Mouse (Mus musculus) midbrain, embryonic 16.5 days (tissue): ENCODE measurements around the gene Cct8. TPM values are rescaled to one million over a fixed set of nuclear protein-coding genes. Genes with fewer than 3 reads are reported as not detected.

Source experiments
- ATAC-seq: fragments of 200-750 bp; cut with Nextera tagmentation; 2 replicates; pipeline ENCODE4 v1.8.0; 2017; ENCODE audit warnings: moderate TSS enrichment
- H3K27ac ChIP-seq: fragments of 300-500 bp; sonication (generic); 2 replicates; pipeline ENCODE4 v1.5.1; 2014; ENCODE audit warnings: mild to moderate bottlenecking, low read length, mixed read lengths
- H3K27me3 ChIP-seq: fragments of 300-500 bp; sonication (generic); 2 replicates; pipeline ENCODE4 v1.6.1; 2014; ENCODE audit warnings: low read depth, low read length, mixed read lengths; ENCODE audit not compliant: control insufficient read depth, insufficient read depth
- H3K36me3 ChIP-seq: fragments of 300-500 bp; sonication (generic); 2 replicates; pipeline ENCODE4 v1.6.1; 2014; ENCODE audit warnings: mild to moderate bottlenecking, low read length, moderate library complexity, mixed read lengths; ENCODE audit not compliant: control insufficient read depth, insufficient read depth
- H3K4me1 ChIP-seq: fragments of 300-500 bp; sonication (generic); 2 replicates; pipeline ENCODE4 v1.6.1; 2014; ENCODE audit warnings: mild to moderate bottlenecking, low read length, mixed read lengths; ENCODE audit not compliant: control insufficient read depth, insufficient read depth
- H3K4me2 ChIP-seq: fragments of 300-500 bp; sonication (generic); 2 replicates; pipeline ENCODE4 v1.6.1; 2014; ENCODE audit warnings: mild to moderate bottlenecking, low read length, mixed read lengths
- H3K4me3 ChIP-seq: fragments of 300-500 bp; sonication (generic); 2 replicates; pipeline ENCODE4 v1.5.1; 2014; ENCODE audit warnings: low read depth, mild to moderate bottlenecking, low read length, moderate library complexity, mixed read lengths
- H3K9ac ChIP-seq: fragments of 300-500 bp; sonication (generic); 2 replicates; pipeline ENCODE4 v1.6.1; 2014; ENCODE audit warnings: low read depth, low read length, mixed read lengths
- H3K9me3 ChIP-seq: fragments of 300-500 bp; sonication (generic); replicated peaks from 2 replicates; pipeline ENCODE4 v1.6.1; 2014; ENCODE audit warnings: mild to moderate bottlenecking, low read length, mixed read lengths; ENCODE audit not compliant: control insufficient read depth, poor library complexity, severe bottlenecking
- WGBS: fragments of 180-500 bp; shearing (Covaris S2); extraction: QIAGEN DNeasy Blood & Tissue Kit; methylation state at CpG from one replicate; pipeline ENCODE4 v1.1.7; 2014; 5-methylcytosine and 5-hydroxymethylcytosine counted together
- polyA plus RNA-seq: library from polyadenylated mRNA; unstranded; fragments of >200 nt; fragmentation: Nextera tagmentation; extraction: Ambion mirVana; gene quantifications from 2 replicates; pipeline ENCODE4 v1.2.1, GENCODE M21; 2015

Cct8 gene
- polyA plus RNA-seq = 401 and 428 TPM in 2 replicates

DNA sequence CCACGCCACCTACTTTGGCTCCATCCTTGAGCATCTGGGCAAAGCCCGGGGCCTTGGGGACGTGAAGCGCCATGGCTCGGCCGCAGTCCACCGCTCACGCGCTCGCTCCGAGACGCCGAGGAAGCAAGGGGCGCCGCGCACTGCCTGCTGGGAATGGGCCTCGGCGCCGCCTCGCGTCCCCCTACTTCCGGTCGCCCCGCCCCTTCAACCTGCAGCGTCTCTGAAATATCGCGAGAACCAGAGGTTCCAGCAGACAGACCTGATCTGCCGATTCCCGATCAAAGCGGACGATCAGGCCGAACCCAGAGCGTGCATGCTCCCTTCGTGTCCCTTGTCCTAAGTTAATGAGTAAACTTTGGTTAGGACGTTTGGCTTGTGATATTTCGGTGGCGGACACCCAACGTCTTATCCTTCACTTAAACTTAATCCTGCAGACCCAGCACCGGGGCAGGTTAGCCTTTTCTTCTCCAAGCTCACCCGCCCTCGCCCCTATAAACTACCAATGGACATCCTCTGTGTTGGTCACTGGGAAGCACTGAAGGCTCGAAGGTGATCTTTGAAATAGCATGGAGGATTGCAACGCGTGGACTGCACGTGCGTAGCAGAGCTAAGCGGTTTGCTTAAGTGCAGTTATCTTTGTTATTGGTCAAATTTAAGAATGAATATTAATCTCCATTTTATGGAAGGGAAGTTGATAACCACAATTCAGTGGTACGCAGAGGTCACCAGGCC, at the start of gene Cct8:
Gene Cct8 (minus strand): TSS at position 158 of the 732 bp plus-strand sequence.
- WGBS = 2% methylated on average over 48 of the region's 48 CpGs
- Histone ChIP-seq H3K9ac (peak within 1 kb of the TSS; percentile 98), H3K4me1 (peaks cover 15% of the 10 kb centered on the region), H3K9me3 (no peaks in the 10 kb centered on the region), H3K27me3 (no peaks in the 10 kb centered on the region), H3K36me3 (peaks cover 14% of the 10 kb centered on the region), H3K27ac (peak within 1 kb of the TSS; percentile 90), H3K4me3 (peak within 1 kb of the TSS; percentile 98), H3K4me2 (peak within 1 kb of the TSS; percentile 89)
- peak; percentile 95 for ATAC-seq

DNA sequence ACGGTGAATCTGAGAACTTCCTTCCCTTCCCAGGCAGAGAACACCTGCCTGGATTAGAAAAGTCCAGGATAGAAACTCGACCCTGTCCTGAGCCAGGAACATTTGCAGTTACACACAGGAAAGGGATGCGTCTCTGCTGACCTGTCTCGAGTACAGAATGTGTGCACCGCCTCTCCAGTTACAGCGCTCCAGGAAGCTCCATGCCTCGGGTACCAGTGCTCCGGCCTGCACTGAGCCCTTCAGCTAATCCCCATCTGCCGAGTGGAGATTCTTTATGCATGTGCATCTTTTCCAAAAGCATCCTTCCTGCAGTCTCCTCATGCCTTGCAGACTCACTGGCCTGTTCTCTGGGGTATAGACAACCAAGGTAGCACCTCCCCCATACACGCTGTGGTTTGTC, 33.1 kb upstream of the Cct8 start:
- 74% methylated on average over 10 of the region's 10 CpGs for WGBS
- H3K4me3 ChIP-seq = no peak overlapping the region
- H3K4me1 ChIP-seq = no peaks in the 10 kb centered on the region
- H3K9ac ChIP-seq = no peak overlapping the region
- no peaks in the 10 kb centered on the region for H3K36me3 ChIP-seq
- no peak overlapping the region for H3K4me2 ChIP-seq
- no peak for ATAC-seq
- no peaks in the 10 kb centered on the region for H3K9me3 ChIP-seq
- no peaks in the 10 kb centered on the region for H3K27me3 ChIP-seq
- no peak overlapping the region for H3K27ac ChIP-seq

- no peak overlapping the region for H3K9ac ChIP-seq
Observed at GRCm38 (mm10) chr16:87527553-87528249, 32.0 kb upstream of the Cct8 start.

DNA sequence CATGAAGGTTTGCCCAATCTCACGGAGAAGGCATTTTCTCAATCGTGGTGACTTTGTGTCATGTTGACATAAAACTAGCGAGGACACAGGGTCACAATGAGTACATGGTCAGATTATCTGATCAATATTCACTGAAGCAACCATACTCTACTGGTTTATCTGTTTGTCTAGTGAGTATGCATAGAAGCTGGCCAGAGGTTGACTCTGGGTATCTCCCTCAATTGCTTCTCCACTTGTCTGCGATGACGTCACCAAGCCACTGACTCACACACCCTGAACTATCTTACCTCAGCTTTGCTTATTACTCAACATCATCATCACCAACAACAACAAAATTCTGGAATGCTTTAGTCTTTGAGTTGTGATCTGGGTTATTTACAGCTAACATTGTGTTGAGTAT, 28.6 kb upstream of the Cct8 start:
- Histone ChIP-seq H3K9ac (no peak overlapping the region), H3K27ac (no peak overlapping the region), H3K4me3 (no peak overlapping the region), H3K9me3 (no peaks in the 10 kb centered on the region), H3K4me1 (no peaks in the 10 kb centered on the region), H3K27me3 (no peaks in the 10 kb centered on the region), H3K36me3 (no peaks in the 10 kb centered on the region), H3K4me2 (no peak overlapping the region)
- 88% methylated on average over 5 of the region's 5 CpGs for WGBS
- ATAC-seq = no peak

More at GRCm38 (mm10) chr16:87527553-87528249, 32.0 kb upstream of the Cct8 start:
- Histone ChIP-seq H3K4me1 (no peaks in the 10 kb centered on the region), H3K9me3 (no peaks in the 10 kb centered on the region), H3K4me2 (no peak overlapping the region), H3K27me3 (no peaks in the 10 kb centered on the region), H3K36me3 (no peaks in the 10 kb centered on the region), H3K27ac (no peak overlapping the region), H3K4me3 (no peak overlapping the region)
- ATAC-seq = peak; percentile 48; the same call in 1 of the 2 replicates
- WGBS = 73% methylated on average over 8 of the region's 8 CpGs

DNA sequence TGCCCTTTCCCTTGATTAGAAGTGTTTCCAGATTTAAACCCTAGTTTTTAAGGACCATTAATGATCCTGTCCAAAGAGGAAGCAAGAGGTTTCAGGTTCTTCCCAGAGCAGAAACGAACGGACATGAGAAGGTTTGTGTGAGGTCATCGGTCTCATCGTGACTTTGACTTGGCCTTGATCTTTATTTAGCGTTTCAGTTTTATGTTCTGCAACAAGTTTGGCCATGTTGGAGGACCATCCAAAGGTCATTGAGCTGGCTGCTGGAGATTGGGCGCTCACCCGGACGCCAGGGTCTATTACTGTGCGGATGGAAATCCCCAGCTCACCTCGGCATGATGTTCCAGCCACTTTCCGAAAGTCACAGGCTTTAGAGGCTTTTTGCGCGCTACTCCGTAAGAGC, 16.7 kb upstream of the Cct8 start:
- no peak for ATAC-seq
- Histone ChIP-seq H3K9ac (no peak overlapping the region), H3K4me1 (no peaks in the 10 kb centered on the region), H3K4me3 (no peak overlapping the region), H3K4me2 (no peak overlapping the region), H3K27me3 (no peaks in the 10 kb centered on the region), H3K36me3 (no peaks in the 10 kb centered on the region), H3K27ac (no peak overlapping the region), H3K9me3 (no peaks in the 10 kb centered on the region)
- 93% methylated on average over 14 of the region's 14 CpGs for WGBS

DNA sequence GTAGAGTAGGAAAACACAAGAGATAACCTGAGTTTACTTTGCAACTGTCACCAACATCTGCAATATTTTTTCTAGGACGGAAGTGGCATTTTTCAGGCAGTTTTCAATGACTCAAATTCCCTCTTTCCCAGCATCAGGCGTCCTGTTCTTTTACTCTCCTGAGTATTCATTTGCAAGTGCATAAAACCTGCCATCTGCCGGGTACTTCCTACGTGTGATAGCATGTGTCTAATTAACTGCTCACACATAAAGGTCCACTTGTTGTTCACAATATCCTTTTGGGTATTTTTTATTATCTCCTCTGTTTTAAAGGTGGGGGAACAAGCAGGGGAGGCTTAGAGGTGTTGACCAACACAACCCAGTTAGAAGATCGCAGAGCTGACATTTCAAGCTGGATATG, 16.0 kb upstream of the Cct8 start:
- 59% methylated on average over 5 of the region's 5 CpGs for WGBS
- H3K4me2 ChIP-seq = no peak overlapping the region
- ATAC-seq = no peak

DNA sequence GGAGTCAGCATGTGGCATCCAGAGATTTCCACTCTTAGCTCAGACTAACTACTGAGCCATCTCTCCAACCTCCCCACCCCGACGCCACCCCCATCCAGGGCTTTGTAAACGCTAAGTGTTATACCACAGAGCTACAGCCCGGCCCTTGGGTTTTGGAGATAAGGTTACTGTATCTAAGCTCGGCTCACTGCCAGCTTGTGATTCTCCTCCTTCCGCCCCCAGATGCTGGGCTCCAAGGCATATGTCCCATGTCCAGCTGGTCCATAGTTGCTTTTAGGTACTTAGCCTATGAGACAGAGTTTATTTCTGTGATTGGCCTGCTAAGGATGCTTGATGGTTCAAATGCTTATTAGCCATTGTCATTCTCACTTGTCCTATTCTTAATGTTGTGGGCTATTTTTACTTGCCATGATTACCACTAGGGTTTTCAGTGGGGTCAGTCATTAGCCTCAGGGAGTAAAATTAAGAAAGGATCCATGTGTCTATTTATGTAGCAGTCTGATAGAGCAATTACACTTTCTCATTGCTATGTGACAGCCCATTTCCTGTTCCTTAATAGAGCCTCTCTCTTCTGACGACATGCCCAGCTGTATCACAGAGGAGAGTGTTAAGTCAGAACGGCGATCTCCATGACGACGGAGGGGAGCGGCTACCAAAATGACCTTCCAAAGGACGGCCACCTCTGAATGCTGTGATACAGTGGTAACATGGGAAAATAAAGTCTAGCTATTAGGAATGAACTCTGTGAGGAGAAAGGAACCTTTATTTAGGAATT, 5.8 kb upstream of the Cct8 start:
- H3K9ac ChIP-seq = no peak overlapping the region
- 65% methylated on average over 13 of the region's 13 CpGs for WGBS
- H3K27me3 ChIP-seq = no peaks in the 10 kb centered on the region
- H3K36me3 ChIP-seq = no peaks in the 10 kb centered on the region
- H3K9me3 ChIP-seq = no peaks in the 10 kb centered on the region
- no peak overlapping the region for H3K27ac ChIP-seq
- H3K4me2 ChIP-seq = no peak overlapping the region
- H3K4me1 ChIP-seq = peaks cover 4% of the 10 kb centered on the region
- no peak for ATAC-seq
- H3K4me3 ChIP-seq = no peak overlapping the region

More for the DNA sequence above, 16.0 kb upstream of the Cct8 start:
- H3K27me3 ChIP-seq = no peaks in the 10 kb centered on the region
- H3K4me1 ChIP-seq = no peaks in the 10 kb centered on the region
- no peak overlapping the region for H3K9ac ChIP-seq
- H3K27ac ChIP-seq = no peak overlapping the region
- H3K9me3 ChIP-seq = no peaks in the 10 kb centered on the region
- H3K4me3 ChIP-seq = no peak overlapping the region
- H3K36me3 ChIP-seq = no peaks in the 10 kb centered on the region

DNA sequence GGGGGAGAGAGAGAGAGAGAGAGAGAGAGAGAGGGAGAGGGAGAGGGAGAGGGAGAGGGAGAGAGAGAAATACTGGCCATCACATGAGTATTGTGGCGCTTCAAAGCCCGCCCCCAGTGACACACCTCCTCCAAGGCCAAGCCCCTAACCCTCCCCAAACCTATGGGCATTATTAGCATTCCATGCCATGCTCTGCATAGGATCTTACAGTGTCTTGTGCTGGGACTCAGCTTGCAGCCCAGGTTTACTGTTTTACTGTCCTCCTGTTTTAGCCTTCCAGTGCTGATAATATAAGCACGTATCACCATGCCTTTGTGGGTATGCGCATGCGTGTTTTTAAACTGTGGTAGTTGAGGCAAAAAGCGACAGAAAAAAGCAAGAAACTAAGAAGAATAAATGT, 3.9 kb upstream of the Cct8 start:
- H3K9ac ChIP-seq = no peak overlapping the region
- no peaks in the 10 kb centered on the region for H3K9me3 ChIP-seq
- no peaks in the 10 kb centered on the region for H3K27me3 ChIP-seq
- no peaks in the 10 kb centered on the region for H3K36me3 ChIP-seq
- H3K27ac ChIP-seq = no peak overlapping the region
- no peak overlapping the region for H3K4me3 ChIP-seq
- no peak for ATAC-seq
- peaks cover 8% of the 10 kb centered on the region for H3K4me1 ChIP-seq
- H3K4me2 ChIP-seq = no peak overlapping the region
- WGBS = 62% methylated on average over 6 of the region's 6 CpGs
